Mouse (Mus musculus) A20 (cell line): ENCODE results near the gene Trim43a.
"Not testable (repeated sequence)": the region's sequence is repeated elsewhere in the genome, so short reads cannot be mapped to it uniquely, and the experiment has no call there.

Experiments used
- DNase-seq: peaks from one replicate; pipeline ENCODE4 v3.0.0-alpha.2; 2011; ENCODE audit warnings: low read depth, low spot score

Gene Trim43a

GRCm38 (mm10) chr9:88580591-88580990 lies at the start of gene Trim43a:
Gene Trim43a (plus strand): TSS chr9:88580891.
- not testable (repeated sequence) for DNase-seq

- DNase-seq, result no peak
Observed at GRCm38 (mm10) chr9:88534093-88534492, 46.6 kb upstream of the Trim43a start.

- DNase-seq, result no peak
Observed at GRCm38 (mm10) chr9:88539546-88540224, 41.0 kb upstream of the Trim43a start.

DNA sequence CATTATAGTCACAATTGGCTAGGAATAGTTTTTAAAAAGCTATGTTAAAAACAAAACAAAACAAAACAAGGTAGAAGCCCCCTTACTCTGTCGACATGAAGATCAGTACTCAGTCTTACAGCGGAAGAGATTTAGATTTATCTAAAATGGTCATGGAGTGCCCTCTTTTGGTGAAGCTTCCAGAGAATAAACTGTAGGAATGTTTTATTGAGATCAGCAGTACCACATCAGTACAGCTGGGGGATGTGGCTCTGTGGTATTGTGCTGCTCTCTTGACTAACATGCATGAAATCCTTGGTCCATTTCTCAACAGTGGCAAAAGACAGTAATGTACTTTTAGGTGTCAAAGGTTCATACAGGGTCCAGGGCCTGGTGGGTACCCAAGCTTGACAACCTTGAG lies 37.9 kb upstream of the Trim43a start:
- peak; percentile 55 for DNase-seq

GRCm38 (mm10) chr9:88545534-88545933 lies 35.2 kb upstream of the Trim43a start:
- DNase-seq, result no peak

DNA sequence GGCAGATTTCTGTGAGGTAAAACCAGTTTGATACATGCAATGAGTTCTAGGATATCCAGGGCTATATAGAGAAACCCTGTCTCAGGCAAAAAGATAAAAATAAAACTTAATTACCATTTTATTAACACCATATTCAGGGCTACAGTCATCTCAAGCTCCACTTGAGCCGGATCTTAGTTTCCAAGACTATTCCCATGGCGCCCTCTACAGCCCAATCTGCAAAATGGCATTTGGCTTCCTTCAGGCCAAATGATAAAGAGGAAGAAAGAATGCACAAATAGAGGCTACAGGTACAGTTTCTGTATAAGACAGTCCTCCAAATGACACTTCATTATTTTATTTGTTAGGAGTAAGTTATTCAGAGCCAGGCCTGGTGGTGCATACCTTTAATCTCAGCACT lies 34.5 kb upstream of the Trim43a start:
- peak; percentile 84 for DNase-seq

DNA sequence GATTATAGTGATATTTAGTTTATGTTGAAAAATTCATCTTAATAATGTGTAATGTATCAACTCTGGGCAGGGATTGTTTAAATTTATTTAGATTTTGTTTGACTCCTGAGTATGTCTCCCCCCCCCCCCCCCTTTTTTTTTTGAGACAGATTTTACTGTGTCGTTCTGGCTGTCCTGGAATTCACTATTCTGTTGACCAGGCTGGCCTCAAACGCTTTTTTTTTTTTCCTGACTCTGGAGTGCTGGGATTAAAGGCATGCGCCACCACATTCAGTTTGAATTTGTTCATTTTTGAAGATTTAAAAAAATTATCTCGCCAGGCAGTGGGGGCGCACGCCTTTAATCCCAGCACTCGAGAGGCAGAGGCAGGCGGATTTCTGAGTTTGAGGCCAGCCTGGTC lies 34.0 kb upstream of the Trim43a start:
- no peak for DNase-seq

DNA sequence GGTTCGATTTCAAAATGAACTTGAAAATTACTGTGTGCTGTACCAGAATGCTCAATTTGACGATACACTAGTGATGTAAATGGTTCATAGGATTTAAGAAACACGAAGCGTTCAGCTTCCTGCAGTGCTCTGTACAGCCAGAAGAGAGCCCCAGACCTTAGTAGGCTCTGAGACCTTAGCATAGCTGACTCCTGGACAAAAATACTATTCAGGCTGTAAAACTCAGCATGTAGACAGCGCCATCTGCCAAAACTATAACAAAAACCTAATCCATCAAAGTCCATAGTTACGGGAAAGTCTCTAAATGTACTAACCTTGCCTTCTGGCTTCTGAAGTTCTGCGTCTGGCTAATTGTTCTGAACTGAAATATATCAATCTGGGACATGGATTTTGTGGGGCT lies 33.4 kb upstream of the Trim43a start:
- DNase-seq, result peak; percentile 89

DNA sequence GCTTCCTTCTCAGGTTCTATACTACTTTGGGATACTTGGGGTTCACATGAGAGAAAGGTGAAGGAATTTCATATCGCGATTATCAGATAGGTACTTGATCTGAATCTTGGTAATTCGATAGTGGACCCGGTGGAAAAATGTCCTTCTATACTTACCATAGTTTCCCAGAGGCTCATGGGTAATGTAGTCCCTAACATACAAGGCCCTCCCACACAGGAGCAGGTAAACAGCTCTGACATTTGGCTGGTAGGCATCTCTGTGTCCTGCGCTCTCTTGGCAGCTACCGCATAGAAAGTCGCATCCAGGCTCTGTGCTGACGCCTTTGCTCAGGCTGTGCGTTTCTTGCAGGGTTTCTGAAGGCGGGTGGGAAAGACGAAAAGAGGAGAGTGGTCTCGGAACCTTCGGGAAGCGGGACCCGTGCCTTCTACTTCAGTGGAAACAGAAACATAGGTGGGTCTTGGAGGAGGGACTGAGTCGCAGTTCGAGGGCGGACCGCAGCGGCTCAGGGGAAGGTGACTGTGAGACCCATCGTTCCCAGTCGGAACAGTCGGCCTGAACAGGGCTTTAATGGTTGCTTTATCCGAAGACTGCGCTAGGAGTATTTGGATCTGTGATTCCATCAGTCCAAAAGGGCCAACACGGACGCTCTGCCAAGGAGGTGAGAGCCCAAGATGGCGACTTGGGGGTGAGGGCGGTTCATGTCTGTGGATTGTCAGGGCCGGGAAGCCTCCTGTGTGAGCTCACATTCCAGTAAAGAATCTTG lies 32.7 kb upstream of the Trim43a start, which contains the start of gene Zfp949:
Zfp949 (plus strand) TSS at position 170 of the 763 bp plus-strand sequence.
- DNase-seq, result peak; percentile 92

- DNase-seq, result no peak
Observed at GRCm38 (mm10) chr9:88548614-88548945, 32.1 kb upstream of the Trim43a start.

DNA sequence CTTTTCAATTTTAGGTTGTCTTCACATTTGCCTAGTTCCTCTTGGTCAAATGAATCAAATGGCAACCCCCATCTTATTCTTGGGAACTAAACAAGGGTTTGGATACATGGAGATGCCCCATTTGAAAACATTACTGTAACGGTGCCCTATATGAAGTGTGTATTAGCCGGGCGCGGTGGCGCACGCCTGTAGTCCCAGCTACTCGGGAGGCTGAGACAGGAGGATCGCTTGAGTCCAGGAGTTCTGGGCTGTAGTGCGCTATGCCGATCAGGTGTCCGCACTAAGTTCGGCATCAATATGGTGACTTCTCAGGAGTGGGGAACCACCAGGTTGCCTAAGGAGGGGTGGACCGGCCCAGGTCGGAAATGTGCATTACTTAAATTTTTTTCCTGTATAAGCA lies 27.6 kb upstream of the Trim43a start:
- no peak for DNase-seq

- DNase-seq, result no peak
Observed at GRCm38 (mm10) chr9:88558146-88558545, 22.5 kb upstream of the Trim43a start.

- DNase-seq, result peak; percentile 21
Observed at GRCm38 (mm10) chr9:88561476-88561875, 19.2 kb upstream of the Trim43a start.

- not testable (repeated sequence) for DNase-seq
Observed at GRCm38 (mm10) chr9:88570471-88570870, 10.2 kb upstream of the Trim43a start.

- not testable (repeated sequence) for DNase-seq
Observed at GRCm38 (mm10) chr9:88593708-88594107, 13.0 kb downstream of the Trim43a start.

DNA sequence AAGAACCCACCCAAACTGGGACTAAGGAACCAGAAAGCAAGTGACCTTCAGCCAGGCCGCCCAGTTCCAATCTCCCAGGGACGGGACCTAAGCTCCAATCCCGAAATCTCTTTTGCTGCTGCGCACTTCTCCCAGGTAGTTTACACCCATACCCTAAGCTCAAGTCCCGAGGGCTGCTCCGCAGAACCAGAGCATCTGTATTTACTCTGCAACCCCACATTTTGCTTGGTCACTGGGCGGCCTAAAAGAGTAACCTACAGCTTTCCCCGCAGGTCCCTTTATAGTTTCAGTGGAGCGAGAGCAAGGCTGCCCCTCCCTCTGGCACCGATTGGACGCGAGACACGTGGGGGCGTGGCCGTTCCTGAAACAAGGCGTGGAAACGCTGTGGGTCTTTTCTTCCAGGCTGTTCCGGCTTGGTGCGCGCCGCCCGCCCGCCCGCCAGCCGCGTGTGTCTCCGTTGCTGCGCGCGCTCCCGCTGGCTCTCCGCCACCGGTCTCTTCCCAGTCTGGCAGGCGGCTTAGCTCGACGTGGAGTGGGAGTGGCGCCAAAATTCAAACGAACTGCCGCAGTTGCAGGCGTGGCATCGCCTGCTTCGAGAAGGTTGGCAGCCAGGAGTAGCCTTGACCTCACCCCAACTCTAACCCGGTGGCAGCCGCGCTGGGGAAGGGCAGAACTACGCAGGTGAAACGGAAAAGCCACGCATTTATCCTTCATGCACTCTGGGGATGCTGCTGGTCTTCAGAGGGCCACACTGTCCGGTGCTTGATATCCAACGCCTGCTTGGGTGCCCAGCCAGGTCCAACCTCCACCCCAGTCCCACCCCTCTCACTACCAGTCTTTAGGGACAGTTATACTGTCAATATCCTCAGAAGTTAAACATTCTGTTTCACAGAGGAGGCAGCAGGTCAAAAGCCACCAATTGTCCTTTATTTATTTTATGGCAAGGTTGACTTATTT lies 18.8 kb downstream of the Trim43a start:
- peak; percentile 95 for DNase-seq

DNA sequence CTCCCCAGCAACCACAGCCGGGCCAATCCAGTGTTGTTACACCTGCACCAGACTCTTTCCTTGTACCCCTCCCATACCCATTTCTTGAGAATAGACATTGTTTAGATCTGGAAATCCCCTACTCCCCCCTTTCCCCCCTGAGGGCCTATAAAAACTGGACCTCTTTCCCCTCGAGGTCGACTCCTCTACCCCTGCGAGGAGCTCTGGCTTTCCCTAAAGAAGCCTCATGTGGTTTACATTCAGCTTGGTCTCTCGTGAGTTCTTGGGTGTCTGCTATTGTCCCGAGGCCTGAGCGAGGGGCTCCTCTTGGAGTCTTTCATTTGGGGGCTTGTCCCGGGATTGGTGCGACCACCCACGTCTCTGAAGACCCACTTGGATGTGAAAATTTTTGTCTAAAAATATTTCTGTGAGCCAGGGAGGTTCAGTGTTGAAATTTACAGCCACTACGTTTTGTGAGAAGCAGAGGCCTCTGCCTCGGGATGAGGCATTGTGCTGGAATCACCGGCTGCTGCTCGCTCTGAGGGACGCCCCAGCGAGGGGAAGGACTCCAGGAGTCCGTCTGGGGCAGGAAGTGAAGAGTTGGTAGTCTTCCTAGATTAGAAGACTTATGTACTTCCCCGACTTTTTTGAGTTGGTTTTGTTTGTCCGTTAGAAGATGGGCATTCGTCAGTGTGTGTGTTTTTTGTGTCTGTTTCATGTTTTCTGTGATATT lies 45.3 kb downstream of the Trim43a start:
- not testable (repeated sequence) for DNase-seq

- DNase-seq, result not testable (repeated sequence)
Observed at GRCm38 (mm10) chr9:88638125-88638524, 57.4 kb downstream of the Trim43a start.
